ENCODE assay signal across 11 mouse cellular contexts in genomic region chrX:101334606-101335005, GRCm38 (mm10). TPM values are rescaled to one million over a fixed set of nuclear protein-coding genes. Genes with fewer than 3 reads are reported as not detected.
A peak's percentile ranks its signal among the peaks of the same experiment; 100 is the strongest.
DNase-seq lines count a peak whose midpoint lies in the region; ATAC-seq lines count a peak whose summit lies in the region.
"Had no signal": no experiment of that assay in that cellular context is flagged by ENCODE, and none has a peak within 500 bp of the region (broad histone marks: within the 10 kb centered on the region; RNA-seq: fewer than 3 reads in every experiment).

No protein-coding gene starts in this region.

- no peak for ATAC-seq in liver, embryonic 12.5 days

- H3K4me1 ChIP-seq in liver, embryonic 12.5 days: peaks cover 8% of the 10 kb centered on the region

- no peaks in the 10 kb centered on the region for H3K9me3 ChIP-seq in liver, embryonic 12.5 days (replicated peaks)
- H3K9me3 ChIP-seq: midbrain, embryonic 10.5 days had no signal

- 74% methylated on average over 5 of the region's 5 CpGs for WGBS in liver, embryonic 12.5 days (ENCODE audit: insufficient replicate concordance)

- no peak overlapping the region for H3K9ac ChIP-seq in liver, embryonic 12.5 days

- H3K36me3 ChIP-seq in liver, embryonic 12.5 days: no peaks in the 10 kb centered on the region
- no peaks in the 10 kb centered on the region for H3K36me3 ChIP-seq in splenic B cell, adult 2 months (ENCODE audit: control insufficient read depth, insufficient read depth, low read length, poor library complexity, severe bottlenecking)
- H3K36me3 ChIP-seq: midbrain, embryonic 10.5 days had no signal

- peaks cover 5% of the 10 kb centered on the region; the same call in 1 of the 2 replicates for H3K27me3 ChIP-seq in liver, embryonic 12.5 days (replicated peaks)
- no peaks in the 10 kb centered on the region for H3K27me3 ChIP-seq in splenic B cell, adult 2 months (ENCODE audit: control insufficient read depth, insufficient read depth, low read length, poor library complexity, severe bottlenecking)

- H3K4me2 ChIP-seq in liver, embryonic 12.5 days: no peak overlapping the region

- no peak overlapping the region for H3K27ac ChIP-seq in liver, embryonic 12.5 days
- H3K27ac ChIP-seq: midbrain, embryonic 10.5 days had no signal

- H3K4me3 ChIP-seq in liver, embryonic 12.5 days: no peak overlapping the region
- H3K4me3 ChIP-seq: midbrain, embryonic 10.5 days had no signal

- DNase-seq in adrenal gland, postnatal 10 days: peak; percentile 6
- DNase-seq in adrenal gland, postnatal 14 days: no peak
- DNase-seq in liver: peak; percentile 59
- DNase-seq in c-Kit-negative CD71-positive TER-119-positive erythroid progenitor cells, embryonic 14.5 days (ENCODE audit: low read depth, low spot score): peak; percentile 46
- peak; percentile 62 for DNase-seq in splenic B cell, adult 2 months (ENCODE audit: low read depth, low spot score)
- DNase-seq in heart, adult 18-20 months: no peak
- DNase-seq in heart, adult 9 months (ENCODE audit: low spot score in 2 of 2): no peak

RNA-seq across cellular contexts. Expression of gene Nlgn3, which starts 35.6 kb away (rescaled TPM):
- 10 to 100 TPM; 10.6 to 10.7 TPM for total RNA-seq in adrenal gland, postnatal 10 days (2021)
- 10.6 and 15.0 TPM in 2 replicates for total RNA-seq in adrenal gland, postnatal 14 days (2021)
- polyA plus RNA-seq in liver, embryonic 12.5 days (2016; fragmentation: Nextera tagmentation; extraction: Ambion mirVana): 0.08 and 0.20 TPM in 2 replicates
- under 1 TPM; 0.39 to 0.74 TPM for total RNA-seq in heart, adult 18-20 months (2021)
- polyA plus RNA-seq: C2C12 had no signal

RNA-seq across cellular contexts. Expression of gene Gjb1, which starts 41.6 kb away (rescaled TPM):
- total RNA-seq in adrenal gland, postnatal 10 days (2021): 10 to 100 TPM; 42.2 to 80.7 TPM
- 2.7 and 72.8 TPM in 2 replicates for total RNA-seq in adrenal gland, postnatal 14 days (2021)
- 39.3 and 40.7 TPM in 2 replicates for polyA plus RNA-seq in liver, embryonic 12.5 days (2016; fragmentation: Nextera tagmentation; extraction: Ambion mirVana)
- total RNA-seq in heart, adult 18-20 months (2021): not detected
- total RNA-seq: heart, postnatal 36 days had no signal
- polyA plus RNA-seq: C2C12; midbrain, embryonic 10.5 days had no signal

Comparison
In these comparisons a context has a peak if more than half of its experiments do, and no peak if none do; other contexts are left out.
1. DNase-seq: peak in adrenal gland, postnatal 10 days (single experiment), liver (single experiment), c-Kit-negative CD71-positive TER-119-positive erythroid progenitor cells, embryonic 14.5 days (single experiment) and splenic B cell, adult 2 months (single experiment); none in adrenal gland, postnatal 14 days (single experiment), heart, adult 18-20 months (0 of 2) and heart, adult 9 months (0 of 2).